Mouse (Mus musculus) MEL (cell line): Measurements from ENCODE around the gene Scube3.

Source experiments
- CTCF ChIP-seq, 3 experiments: IDR thresholded peaks in 2 of 3; conservative IDR thresholded peaks in 1 of 3; 2 replicates each; pipeline ENCODE4 v1.5.1; 2011 to 2012; ENCODE audit warnings: low read length in 3 of 3, low read depth in 2 of 3, mild to moderate bottlenecking in 2 of 3, improper control_type of control experiment in 1 of 3, inconsistent platforms in 1 of 3, mixed read lengths in 1 of 3, moderate library complexity in 1 of 3; ENCODE audit not compliant: control insufficient read depth in 1 of 3, insufficient read depth in 1 of 3, poor library complexity in 1 of 3, severe bottlenecking in 1 of 3
- EP300 ChIP-seq, 2 experiments: IDR thresholded peaks; 2 replicates each; pipeline ENCODE4 v1.6.1; 2011; ENCODE audit warnings: improper control_type of control experiment in 2 of 2, low read length in 2 of 2, low read depth in 1 of 2, mild to moderate bottlenecking in 1 of 2
- NELFE ChIP-seq: IDR thresholded peaks from 2 replicates; pipeline ENCODE4 v1.6.1; 2011; ENCODE audit warnings: low read depth, low read length, improper control_type of control experiment
- NRF1 ChIP-seq: IDR thresholded peaks from 2 replicates; pipeline ENCODE4 v1.6.1; 2014; ENCODE audit warnings: low read depth, mild to moderate bottlenecking, inconsistent platforms, low read length, improper control_type of control experiment, moderate library complexity; ENCODE audit not compliant: poor library complexity, insufficient read depth, severe bottlenecking
- POLR2A ChIP-seq, 2 experiments: IDR thresholded peaks; 2 replicates each; pipeline ENCODE4 v1.6.1; 2011 to 2012; ENCODE audit warnings: low read length in 2 of 2, mild to moderate bottlenecking in 2 of 2, control low read depth in 1 of 2, improper control_type of control experiment in 1 of 2, low read depth in 1 of 2, moderate library complexity in 1 of 2; ENCODE audit not compliant: control insufficient read depth in 1 of 2, insufficient read depth in 1 of 2, poor library complexity in 1 of 2
- POLR2AphosphoS2 ChIP-seq: IDR thresholded peaks from 2 replicates; pipeline ENCODE4 v1.6.1; 2011; ENCODE audit warnings: low read length, improper control_type of control experiment
- POLR2AphosphoS5 ChIP-seq: IDR thresholded peaks from 2 replicates; pipeline ENCODE4 v1.6.1; 2012; ENCODE audit warnings: low read depth, borderline replicate concordance, mild to moderate bottlenecking, inconsistent platforms, low read length, moderate library complexity, mixed read lengths
- SMC3 ChIP-seq: IDR thresholded peaks from 2 replicates; pipeline ENCODE4 v1.6.1; 2011; ENCODE audit warnings: low read depth, low read length, improper control_type of control experiment
- TAL1 ChIP-seq: IDR thresholded peaks from 2 replicates; pipeline ENCODE4 v1.6.1; 2012; ENCODE audit warnings: mild to moderate bottlenecking, inconsistent platforms, low read length, moderate library complexity, mixed read lengths
- TCF12 ChIP-seq: IDR thresholded peaks from 2 replicates; pipeline ENCODE4 v1.6.1; 2014; ENCODE audit warnings: low read depth, mild to moderate bottlenecking, inconsistent platforms, low read length, improper control_type of control experiment, moderate library complexity
- ZMIZ1 ChIP-seq: IDR thresholded peaks from 2 replicates; pipeline ENCODE4 v1.6.1; 2012; ENCODE audit warnings: low read depth, mild to moderate bottlenecking, inconsistent platforms, low read length, improper control_type of control experiment, moderate library complexity

DNA sequence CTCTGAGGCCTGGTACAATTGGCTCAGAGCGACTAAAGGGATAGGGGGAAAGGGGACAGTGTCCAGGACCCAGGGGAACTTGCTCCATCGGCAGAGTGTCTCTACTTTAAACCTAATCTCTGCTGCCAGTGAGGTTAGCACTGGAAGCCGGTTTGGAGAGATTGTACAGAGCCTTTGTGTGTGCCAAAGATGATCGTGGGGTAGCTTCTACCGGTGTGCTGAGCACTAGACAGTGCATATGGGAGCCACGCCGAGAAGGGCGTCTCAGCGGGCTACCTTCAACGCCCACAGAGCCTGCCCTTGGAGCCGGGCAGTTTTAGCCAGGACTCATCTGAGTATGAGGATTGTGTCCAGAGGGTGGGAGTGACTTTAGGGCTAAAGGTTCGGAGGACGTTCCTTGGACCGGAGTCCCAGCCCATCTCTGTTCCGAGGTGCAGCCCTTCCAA is 713 bp upstream of the Scube3 start:
- TF ChIP-seq EP300 (IDR thresholded peaks at IDR 0.05; ENCODE audit: low read depth in 1 of 2, low read length in 2 of 2) (no peak), TAL1 (no peak), POLR2A (IDR thresholded peaks at IDR 0.05; ENCODE audit: control insufficient read depth in 1 of 2, insufficient read depth in 1 of 2, low read depth in 1 of 2, low read length in 2 of 2, poor library complexity in 1 of 2) (no peak), NRF1 (no peak), ZMIZ1 (no peak), CTCF (IDR thresholded peaks at IDR 0.05 in 2 of 3, conservative IDR thresholded peaks at IDR 0.05 in 1 of 3; ENCODE audit: control insufficient read depth in 1 of 3, insufficient read depth in 1 of 3, low read depth in 2 of 3, low read length in 3 of 3, poor library complexity in 1 of 3, severe bottlenecking in 1 of 3) (no peak), POLR2AphosphoS2 (no peak), TCF12 (no peak), POLR2AphosphoS5 (no peak), NELFE (no peak), SMC3 (no peak)
